Mouse (Mus musculus): ENCODE results near the gene Tmem178. TPM values are rescaled to one million over a fixed set of nuclear protein-coding genes. Genes with fewer than 3 reads are reported as not detected.
A peak's percentile ranks its signal among the peaks of the same experiment; 100 is the strongest.

Tmem178 gene
- total RNA-seq, 2 experiments from 2014 or later: 0.78 to 1.6 TPM

GRCm38 (mm10) chr17:81041662-81042061, 97.2 kb downstream of the Tmem178 start:
- DNase-seq: no peak
- intact Hi-C loops (cut with DNase I): no loop called here

GRCm38 (mm10) chr17:81044356-81044755, 99.9 kb downstream of the Tmem178 start:
- no peak for DNase-seq
- intact Hi-C loops (cut with DNase I): no loop called here

- no peak for DNase-seq
- intact Hi-C loops (cut with DNase I): no loop called here
Observed at GRCm38 (mm10) chr17:81045115-81045514, 100.7 kb downstream of the Tmem178 start.

- intact Hi-C loops (cut with DNase I): no loop called here
- DNase-seq: peak; percentile 19 to 59
Observed at GRCm38 (mm10) chr17:81045525-81046150, 101.2 kb downstream of the Tmem178 start.

- DNase-seq: no peak
- intact Hi-C loops (cut with DNase I): no loop called here
Observed at GRCm38 (mm10) chr17:81047930-81048564, 103.6 kb downstream of the Tmem178 start.

Other genes with a start within 250 kb of the Tmem178 start
- 10 to 100 TPM; 30.0 to 34.6 TPM for gene Map4k3, start 216.1 kb upstream of the Tmem178 start, total RNA-seq (2021)
- gene Thumpd2, start 120.5 kb downstream of the Tmem178 start, total RNA-seq (2021): 1 to 10 TPM; 4.6 TPM